In the genomic region with DNA sequence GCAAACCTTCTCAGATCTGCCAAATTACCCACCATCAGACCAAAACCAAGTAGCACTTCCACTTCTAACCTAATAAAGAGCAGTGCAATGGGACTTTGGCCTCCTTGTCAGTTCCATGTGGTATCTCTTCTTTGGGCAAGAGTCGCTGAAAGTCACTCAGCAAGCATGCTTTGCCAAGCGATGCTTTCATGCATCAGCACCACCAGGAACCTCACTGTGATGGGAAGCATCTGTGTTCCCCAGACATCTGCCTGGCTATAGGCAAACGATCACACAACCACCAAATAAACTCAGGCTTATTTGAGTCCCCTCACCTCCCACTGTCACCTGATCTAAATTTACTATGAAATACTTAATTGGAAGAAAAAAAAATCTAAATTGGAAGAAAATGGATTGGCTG, we compare ENCODE assay signal across 18 mouse cellular contexts.
"Had no signal": no experiment of that assay in that cellular context is flagged by ENCODE, and none has a peak within 500 bp of the region (broad histone marks: within the 10 kb centered on the region; RNA-seq: fewer than 3 reads in every experiment).

No protein-coding gene starts in this region.

- H3K27ac ChIP-seq: midbrain, embryonic 10.5 days; midbrain, embryonic 12.5 days; midbrain, embryonic 15.5 days; neural tube, embryonic 13.5 days; neural tube, embryonic 15.5 days had no signal

- DNase-seq: lung, adult 18-20 months; lung, embryonic 14.5 days; lung, postnatal 10 days; lung, postnatal 4 days; retina, postnatal 1 day; right cerebral cortex, adult 18-20 months; right cerebral cortex, postnatal 25 days; right cerebral cortex, postnatal 4 days; spleen, adult 18-20 months; thymus, adult 18-20 months; thymus, postnatal 14 days; thymus, postnatal 36 days had no signal

- H3K4me3 ChIP-seq: midbrain, embryonic 10.5 days; midbrain, embryonic 12.5 days; midbrain, embryonic 15.5 days; myocyte; neural tube, embryonic 13.5 days; neural tube, embryonic 15.5 days had no signal

- ATAC-seq: midbrain, embryonic 15.5 days had no signal

- H3K9me3 ChIP-seq: midbrain, embryonic 10.5 days; midbrain, embryonic 12.5 days; midbrain, embryonic 15.5 days; neural tube, embryonic 13.5 days; neural tube, embryonic 15.5 days had no signal

- H3K36me3 ChIP-seq: midbrain, embryonic 12.5 days; midbrain, embryonic 15.5 days; neural tube, embryonic 15.5 days had no signal

- H3K27me3 ChIP-seq: midbrain, embryonic 12.5 days; midbrain, embryonic 15.5 days; neural tube, embryonic 13.5 days; neural tube, embryonic 15.5 days had no signal

- H3K4me2 ChIP-seq: lung, embryonic 14.5 days; midbrain, embryonic 12.5 days; midbrain, embryonic 15.5 days; neural tube, embryonic 13.5 days; neural tube, embryonic 15.5 days had no signal

- H3K9ac ChIP-seq: lung, embryonic 14.5 days; midbrain, embryonic 12.5 days; midbrain, embryonic 15.5 days; neural tube, embryonic 13.5 days; neural tube, embryonic 15.5 days had no signal
